Mouse (Mus musculus) lung, postnatal 0 days (tissue): ENCODE measurements around the gene Mrs2. TPM values are rescaled to one million over a fixed set of nuclear protein-coding genes. Genes with fewer than 3 reads are reported as not detected.

Experiments used
- ATAC-seq: fragments of 200-750 bp; cut with Nextera tagmentation; 2 replicates; pipeline ENCODE4 v1.8.0; 2017; ENCODE audit warnings: moderate library complexity
- DNase-seq: peaks from one replicate; pipeline ENCODE4 v3.0.0-alpha.2; 2016; ENCODE audit warnings: low spot score
- H3K27ac ChIP-seq: fragments of 300-500 bp; sonication (generic); 2 replicates; pipeline ENCODE4 v1.5.1; 2014; ENCODE audit warnings: antibody characterized with exemption, mild to moderate bottlenecking, low read length, mixed read lengths
- H3K27me3 ChIP-seq: fragments of 300-500 bp; sonication (generic); replicated peaks from 2 replicates; pipeline ENCODE4 v1.6.1; 2014; ENCODE audit warnings: low read length, mixed read lengths; ENCODE audit not compliant: insufficient read depth
- H3K36me3 ChIP-seq: fragments of 300-500 bp; sonication (generic); 2 replicates; pipeline ENCODE4 v1.6.1; 2014; ENCODE audit warnings: low read length, mixed read lengths; ENCODE audit not compliant: insufficient read depth
- H3K4me1 ChIP-seq: fragments of 300-500 bp; sonication (generic); 2 replicates; pipeline ENCODE4 v1.6.1; 2014; ENCODE audit warnings: antibody characterized with exemption, low read depth, low read length, mixed read lengths; ENCODE audit not compliant: insufficient read depth
- H3K4me2 ChIP-seq: fragments of 300-500 bp; sonication (generic); replicated peaks from 2 replicates; pipeline ENCODE4 v1.6.1; 2014; ENCODE audit warnings: low read depth, mild to moderate bottlenecking, low read length, moderate library complexity, mixed read lengths
- H3K4me3 ChIP-seq: fragments of 300-500 bp; sonication (generic); 2 replicates; pipeline ENCODE4 v1.5.1; 2014; ENCODE audit warnings: low read depth, low read length
- H3K9ac ChIP-seq: fragments of 300-500 bp; sonication (generic); replicated peaks from 2 replicates; pipeline ENCODE4 v1.6.1; 2014; ENCODE audit warnings: low read depth, mild to moderate bottlenecking
- H3K9me3 ChIP-seq: fragments of 300-500 bp; sonication (generic); 2 replicates; pipeline ENCODE4 v1.6.1; 2016; ENCODE audit warnings: low read length, mixed read lengths
- CTCF ChIP-seq: IDR thresholded peaks from 2 replicates; pipeline ENCODE4 v1.5.1; 2016; ENCODE audit warnings: antibody characterized with exemption, mild to moderate bottlenecking
- EP300 ChIP-seq: IDR thresholded peaks from 2 replicates; pipeline ENCODE4 v1.6.1; 2016; ENCODE audit warnings: antibody characterized with exemption, mild to moderate bottlenecking, control low read depth
- WGBS: fragments of 180-500 bp; shearing (Covaris S2); extraction: QIAGEN DNeasy Blood & Tissue Kit; methylation state at CpG from one replicate; pipeline ENCODE4 v1.1.7; 2014; 5-methylcytosine and 5-hydroxymethylcytosine counted together
- polyA plus RNA-seq: library from polyadenylated mRNA; unstranded; fragments of >200 nt; fragmentation: Nextera tagmentation; extraction: Ambion mirVana; gene quantifications from 2 replicates; pipeline ENCODE4 v1.2.1, GENCODE M21; 2015

Gene Mrs2
- polyA plus RNA-seq, 1 experiment from 2014 or later, result 13.3 TPM

GRCm38 (mm10) chr13:24938683-24939082 is 81.5 kb downstream of the Mrs2 start:
- H3K36me3 ChIP-seq, result no peaks in the 10 kb centered on the region
- no peaks in the 10 kb centered on the region for H3K27me3 ChIP-seq
- H3K4me3 ChIP-seq, result no peak overlapping the region
- no peaks in the 10 kb centered on the region for H3K4me1 ChIP-seq
- 23% methylated on average over 9 of the region's 9 CpGs for WGBS
- ATAC-seq (0 out of 2 replicates have a peak, but pooled peaks have one; percentile 10), DNase-seq (peak; percentile 91)
- TF ChIP-seq CTCF (peak; percentile 86), EP300 (no peak)
- H3K4me2 ChIP-seq, result no peak overlapping the region
- no peak overlapping the region for H3K9ac ChIP-seq
- no peaks in the 10 kb centered on the region for H3K9me3 ChIP-seq
- H3K27ac ChIP-seq, result no peak overlapping the region

GRCm38 (mm10) chr13:24937839-24938166 is 82.4 kb downstream of the Mrs2 start:
- DNase-seq (peak; percentile 9), ATAC-seq (no peak)
- Histone ChIP-seq H3K27me3 (no peaks in the 10 kb centered on the region), H3K9me3 (no peaks in the 10 kb centered on the region), H3K9ac (peak overlapping the region; percentile 86), H3K4me2 (peak overlapping the region; percentile 79), H3K36me3 (no peaks in the 10 kb centered on the region), H3K4me3 (peak overlapping the region; percentile 96), H3K4me1 (no peaks in the 10 kb centered on the region), H3K27ac (peak overlapping the region; percentile 75; the same call in 1 of the 2 replicates)
- 15% methylated on average over 12 of the region's 12 CpGs for WGBS
- TF ChIP-seq CTCF (no peak), EP300 (no peak)

Other genes starting within 250 kb of the Mrs2 start
- 18.5 and 20.8 TPM in 2 replicates for gene BC005537, start 218.7 kb downstream of the Mrs2 start, polyA plus RNA-seq
- gene Acot13, start 188.8 kb downstream of the Mrs2 start, polyA plus RNA-seq, result 87.2 and 92.5 TPM in 2 replicates
- gene Tdp2, start 188.7 kb downstream of the Mrs2 start, polyA plus RNA-seq, result 20.8 and 21.2 TPM in 2 replicates
- 0.33 and 0.35 TPM in 2 replicates for gene D130043K22Rik, start 175.2 kb downstream of the Mrs2 start, polyA plus RNA-seq
- 2.0 and 2.3 TPM in 2 replicates for gene Aldh5a1, start 82.7 kb downstream of the Mrs2 start, polyA plus RNA-seq
- gene Gpld1, start 77.2 kb downstream of the Mrs2 start, polyA plus RNA-seq, result 0.56 and 0.99 TPM in 2 replicates
- 2.1 and 2.9 TPM in 2 replicates for gene Dcdc2a, start 35.6 kb upstream of the Mrs2 start, polyA plus RNA-seq